Mouse (Mus musculus) retina, postnatal 7 days (tissue): ENCODE data around the gene Neurog1.

Experiments used
- DNase-seq: peaks from one replicate; pipeline ENCODE4 v3.0.0-alpha.2; 2012; ENCODE audit warnings: low read depth, low spot score

The Neurog1 gene

GRCm38 (mm10) chr13:56251924-56252619, at the start of gene Neurog1:
Neurog1 (minus strand) TSS chr13:56252163.
- DNase-seq = peak; percentile 52

- DNase-seq = no peak
Measured at GRCm38 (mm10) chr13:56299336-56299735, 47.4 kb upstream of the Neurog1 start.

GRCm38 (mm10) chr13:56296659-56297020, 44.7 kb upstream of the Neurog1 start:
- DNase-seq = no peak

- no peak for DNase-seq
Measured at GRCm38 (mm10) chr13:56295943-56296658, 44.1 kb upstream of the Neurog1 start, which contains the start of gene Cxcl14. Cxcl14 (minus strand) TSS chr13:56296551.

GRCm38 (mm10) chr13:56295586-56295942, 43.6 kb upstream of the Neurog1 start:
- no peak for DNase-seq

- DNase-seq = no peak
Measured at GRCm38 (mm10) chr13:56294908-56295307, 42.9 kb upstream of the Neurog1 start.

- no peak for DNase-seq
Measured at GRCm38 (mm10) chr13:56289998-56290397, 38.0 kb upstream of the Neurog1 start.

GRCm38 (mm10) chr13:56289261-56289660, 37.3 kb upstream of the Neurog1 start:
- DNase-seq = no peak

GRCm38 (mm10) chr13:56288601-56289000, 36.6 kb upstream of the Neurog1 start:
- no peak for DNase-seq

GRCm38 (mm10) chr13:56287091-56287490, 35.1 kb upstream of the Neurog1 start:
- DNase-seq = no peak

GRCm38 (mm10) chr13:56283321-56283720, 31.4 kb upstream of the Neurog1 start:
- no peak for DNase-seq

GRCm38 (mm10) chr13:56280356-56280755, 28.4 kb upstream of the Neurog1 start:
- DNase-seq = no peak

GRCm38 (mm10) chr13:56279439-56279838, 27.5 kb upstream of the Neurog1 start:
- peak; percentile 80 for DNase-seq

- no peak for DNase-seq
Measured at GRCm38 (mm10) chr13:56275171-56275570, 23.2 kb upstream of the Neurog1 start.

- DNase-seq = no peak
Measured at GRCm38 (mm10) chr13:56270124-56270523, 18.2 kb upstream of the Neurog1 start.

- DNase-seq = no peak
Measured at GRCm38 (mm10) chr13:56267396-56267795, 15.4 kb upstream of the Neurog1 start.

GRCm38 (mm10) chr13:56266435-56266834, 14.5 kb upstream of the Neurog1 start:
- DNase-seq = no peak

- DNase-seq = no peak
Measured at GRCm38 (mm10) chr13:56265661-56266060, 13.7 kb upstream of the Neurog1 start.

GRCm38 (mm10) chr13:56262269-56262668, 10.3 kb upstream of the Neurog1 start:
- no peak for DNase-seq

- DNase-seq = no peak
Measured at GRCm38 (mm10) chr13:56260344-56260780, 8.4 kb upstream of the Neurog1 start.

- DNase-seq = no peak
Measured at GRCm38 (mm10) chr13:56259926-56260250, 7.9 kb upstream of the Neurog1 start.

GRCm38 (mm10) chr13:56259021-56259925, 7.3 kb upstream of the Neurog1 start:
- peak; percentile 51 for DNase-seq
